Mouse (Mus musculus) MEL (cell line): ENCODE results near the gene Snap91.

ENCODE experiments used
- CTCF ChIP-seq, 3 experiments: IDR thresholded peaks in 2 of 3; conservative IDR thresholded peaks in 1 of 3; 2 replicates each; pipeline ENCODE4 v1.5.1; 2011 to 2012; ENCODE audit warnings: low read length in 3 of 3, low read depth in 2 of 3, mild to moderate bottlenecking in 2 of 3, improper control_type of control experiment in 1 of 3, inconsistent platforms in 1 of 3, mixed read lengths in 1 of 3, moderate library complexity in 1 of 3; ENCODE audit not compliant: control insufficient read depth in 1 of 3, insufficient read depth in 1 of 3, poor library complexity in 1 of 3, severe bottlenecking in 1 of 3
- E2F4 ChIP-seq: IDR thresholded peaks from 2 replicates; pipeline ENCODE4 v1.6.1; 2011; ENCODE audit warnings: low read depth, low read length, improper control_type of control experiment, borderline replicate concordance
- EP300 ChIP-seq, 2 experiments: IDR thresholded peaks; 2 replicates each; pipeline ENCODE4 v1.6.1; 2011; ENCODE audit warnings: improper control_type of control experiment in 2 of 2, low read length in 2 of 2, low read depth in 1 of 2, mild to moderate bottlenecking in 1 of 2
- JUND ChIP-seq: IDR thresholded peaks from 2 replicates; pipeline ENCODE4 v1.6.1; 2011; ENCODE audit warnings: low read depth, mild to moderate bottlenecking, improper control_type of control experiment, low read length
- KAT2A ChIP-seq: conservative IDR thresholded peaks from 2 replicates; pipeline ENCODE4 v1.6.1; 2012; ENCODE audit warnings: low read depth, low read length, improper control_type of control experiment, inconsistent platforms
- MEF2A ChIP-seq: IDR thresholded peaks from 2 replicates; pipeline ENCODE4 v1.6.1; 2014; ENCODE audit warnings: low read depth, mild to moderate bottlenecking, inconsistent platforms, low read length, improper control_type of control experiment; ENCODE audit not compliant: poor library complexity, insufficient replicate concordance, severe bottlenecking; ENCODE audit errors: extremely low read depth
- NRF1 ChIP-seq: IDR thresholded peaks from 2 replicates; pipeline ENCODE4 v1.6.1; 2014; ENCODE audit warnings: low read depth, mild to moderate bottlenecking, inconsistent platforms, low read length, improper control_type of control experiment, moderate library complexity; ENCODE audit not compliant: poor library complexity, insufficient read depth, severe bottlenecking
- POLR2A ChIP-seq, 2 experiments: IDR thresholded peaks; 2 replicates each; pipeline ENCODE4 v1.6.1; 2011 to 2012; ENCODE audit warnings: low read length in 2 of 2, mild to moderate bottlenecking in 2 of 2, control low read depth in 1 of 2, improper control_type of control experiment in 1 of 2, low read depth in 1 of 2, moderate library complexity in 1 of 2; ENCODE audit not compliant: control insufficient read depth in 1 of 2, insufficient read depth in 1 of 2, poor library complexity in 1 of 2
- RAD21 ChIP-seq: IDR thresholded peaks from 2 replicates; pipeline ENCODE4 v1.6.1; 2011; ENCODE audit warnings: mild to moderate bottlenecking, low read depth, low read length, improper control_type of control experiment
- SMC3 ChIP-seq: IDR thresholded peaks from 2 replicates; pipeline ENCODE4 v1.6.1; 2011; ENCODE audit warnings: low read depth, low read length, improper control_type of control experiment
- USF2 ChIP-seq, 2 experiments: IDR thresholded peaks; 2 replicates each; pipeline ENCODE4 v1.6.1; 2011 to 2012; ENCODE audit warnings: improper control_type of control experiment in 2 of 2, low read length in 2 of 2, borderline replicate concordance in 1 of 2, inconsistent platforms in 1 of 2, low read depth in 1 of 2, mild to moderate bottlenecking in 1 of 2; ENCODE audit not compliant: insufficient read depth in 1 of 2
- ZMIZ1 ChIP-seq: IDR thresholded peaks from 2 replicates; pipeline ENCODE4 v1.6.1; 2012; ENCODE audit warnings: low read depth, mild to moderate bottlenecking, inconsistent platforms, low read length, improper control_type of control experiment, moderate library complexity

DNA sequence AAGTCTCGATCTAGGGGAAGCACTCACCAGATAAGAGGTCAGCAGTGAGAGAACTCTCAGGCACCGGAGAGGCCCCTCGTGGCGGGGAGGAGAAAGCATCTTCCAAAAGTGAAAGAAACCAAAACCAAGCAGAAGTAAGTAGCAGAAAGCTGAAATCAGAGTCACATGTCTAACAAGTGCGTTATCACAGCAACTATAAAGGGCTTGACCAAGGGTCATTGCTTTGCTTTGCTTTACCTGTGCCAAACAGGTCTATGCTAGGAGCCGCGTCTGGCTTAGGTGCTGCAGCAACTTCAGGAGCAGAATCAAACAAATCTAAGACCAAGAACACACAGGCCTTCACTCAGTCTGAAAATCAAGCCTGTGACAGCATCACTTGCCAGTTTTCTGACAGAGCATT lies 88.5 kb downstream of the Snap91 start:
- TF ChIP-seq RAD21 (no peak), POLR2A (IDR thresholded peaks at IDR 0.05; ENCODE audit: control insufficient read depth in 1 of 2, insufficient read depth in 1 of 2, low read depth in 1 of 2, low read length in 2 of 2, poor library complexity in 1 of 2) (no peak), E2F4 (no peak), KAT2A (no peak), JUND (no peak), MEF2A (no peak), EP300 (IDR thresholded peaks at IDR 0.05; ENCODE audit: low read depth in 1 of 2, low read length in 2 of 2) (no peak), CTCF (IDR thresholded peaks at IDR 0.05 in 2 of 3, conservative IDR thresholded peaks at IDR 0.05 in 1 of 3; ENCODE audit: control insufficient read depth in 1 of 3, insufficient read depth in 1 of 3, low read depth in 2 of 3, low read length in 3 of 3, poor library complexity in 1 of 3, severe bottlenecking in 1 of 3) (no peak), ZMIZ1 (no peak), SMC3 (no peak), NRF1 (no peak), USF2 (IDR thresholded peaks at IDR 0.05; ENCODE audit: borderline replicate concordance in 1 of 2, insufficient read depth in 1 of 2, low read depth in 1 of 2, low read length in 2 of 2) (no peak)
